Mouse (Mus musculus): ENCODE measurements around the gene Vac14. TPM values are rescaled to one million over a fixed set of nuclear protein-coding genes. Genes with fewer than 3 reads are reported as not detected.
"Not testable (repeated sequence)": the region's sequence is repeated elsewhere in the genome, so short reads cannot be mapped to it uniquely, and the experiment has no call there.

Vac14 gene
- polyA plus RNA-seq, 1 experiment = 26.8 TPM

- Histone ChIP-seq H3K27ac (ENCODE audit: insufficient read depth, low read depth, low read length) (no peak overlapping the region), H3K36me3 (ENCODE audit: control insufficient read depth, insufficient read depth, low read length) (peaks cover 11% of the 10 kb centered on the region; the same call in 1 of the 2 replicates), H3K4me1 (ENCODE audit: control insufficient read depth, insufficient read depth, insufficient read length, low read length) (no peaks in the 10 kb centered on the region), H3K4me3 (ENCODE audit: low read depth, low read length) (no peak overlapping the region), H3K27me3 (ENCODE audit: control insufficient read depth, insufficient read depth, low read length) (no peaks in the 10 kb centered on the region)
- 87% methylated on average over 2 of the region's 2 CpGs for WGBS
- no peak for TF ChIP-seq POLR2A (IDR thresholded peaks at IDR 0.05; ENCODE audit: low read depth, low read length)
- no peak for TF ChIP-seq CTCF (IDR thresholded peaks at IDR 0.05; ENCODE audit: extremely low read depth, insufficient read length, insufficient replicate concordance, low read depth, low read length)
Observed at GRCm38 (mm10) chr8:110657661-110658060, 39.3 kb downstream of the Vac14 start.

- H3K27ac ChIP-seq (ENCODE audit: insufficient read depth, low read depth, low read length) = no peak overlapping the region
- no peak overlapping the region for H3K4me3 ChIP-seq (ENCODE audit: low read depth, low read length)
- TF ChIP-seq POLR2A (IDR thresholded peaks at IDR 0.05; ENCODE audit: low read depth, low read length) (no peak), CTCF (IDR thresholded peaks at IDR 0.05; ENCODE audit: extremely low read depth, insufficient read length, insufficient replicate concordance, low read depth, low read length) (no peak)
- H3K4me1 ChIP-seq (ENCODE audit: control insufficient read depth, insufficient read depth, insufficient read length, low read length) = no peaks in the 10 kb centered on the region
- H3K36me3 ChIP-seq (ENCODE audit: control insufficient read depth, insufficient read depth, low read length) = peaks cover 9% of the 10 kb centered on the region; the same call in 1 of the 2 replicates
- H3K27me3 ChIP-seq (ENCODE audit: control insufficient read depth, insufficient read depth, low read length) = no peaks in the 10 kb centered on the region
Observed at GRCm38 (mm10) chr8:110660121-110660520, 41.7 kb downstream of the Vac14 start.

GRCm38 (mm10) chr8:110662545-110662944 lies 44.2 kb downstream of the Vac14 start:
- Histone ChIP-seq H3K27ac (ENCODE audit: insufficient read depth, low read depth, low read length) (no peak overlapping the region), H3K27me3 (ENCODE audit: control insufficient read depth, insufficient read depth, low read length) (no peaks in the 10 kb centered on the region), H3K4me1 (ENCODE audit: control insufficient read depth, insufficient read depth, insufficient read length, low read length) (no peaks in the 10 kb centered on the region), H3K36me3 (ENCODE audit: control insufficient read depth, insufficient read depth, low read length) (peaks cover 5% of the 10 kb centered on the region; the same call in 1 of the 2 replicates), H3K4me3 (ENCODE audit: low read depth, low read length) (no peak overlapping the region)
- 84% methylated on average over 5 of the region's 5 CpGs for WGBS
- TF ChIP-seq CTCF (IDR thresholded peaks at IDR 0.05; ENCODE audit: extremely low read depth, insufficient read length, insufficient replicate concordance, low read depth, low read length) (no peak), POLR2A (IDR thresholded peaks at IDR 0.05; ENCODE audit: low read depth, low read length) (no peak)

- no peaks in the 10 kb centered on the region for H3K4me1 ChIP-seq (ENCODE audit: control insufficient read depth, insufficient read depth, insufficient read length, low read length)
- 89% methylated on average over 6 of the region's 6 CpGs for WGBS
- TF ChIP-seq POLR2A (IDR thresholded peaks at IDR 0.05; ENCODE audit: low read depth, low read length) = no peak
- TF ChIP-seq CTCF (IDR thresholded peaks at IDR 0.05; ENCODE audit: extremely low read depth, insufficient read length, insufficient replicate concordance, low read depth, low read length) = no peak
- H3K27me3 ChIP-seq (ENCODE audit: control insufficient read depth, insufficient read depth, low read length) = no peaks in the 10 kb centered on the region
- H3K4me3 ChIP-seq (ENCODE audit: low read depth, low read length) = no peak overlapping the region
- no peak overlapping the region for H3K27ac ChIP-seq (ENCODE audit: insufficient read depth, low read depth, low read length)
- peaks cover 4% of the 10 kb centered on the region; the same call in 1 of the 2 replicates for H3K36me3 ChIP-seq (ENCODE audit: control insufficient read depth, insufficient read depth, low read length)
Observed at GRCm38 (mm10) chr8:110663015-110663742, 44.8 kb downstream of the Vac14 start.

- peaks cover 4% of the 10 kb centered on the region; the same call in 1 of the 2 replicates for H3K36me3 ChIP-seq (ENCODE audit: control insufficient read depth, insufficient read depth, low read length)
- no peaks in the 10 kb centered on the region for H3K4me1 ChIP-seq (ENCODE audit: control insufficient read depth, insufficient read depth, insufficient read length, low read length)
- H3K27ac ChIP-seq (ENCODE audit: insufficient read depth, low read depth, low read length) = no peak overlapping the region
- 81% methylated on average over 7 of the region's 7 CpGs for WGBS
- TF ChIP-seq POLR2A (IDR thresholded peaks at IDR 0.05; ENCODE audit: low read depth, low read length) (no peak), CTCF (IDR thresholded peaks at IDR 0.05; ENCODE audit: extremely low read depth, insufficient read length, insufficient replicate concordance, low read depth, low read length) (no peak)
- no peaks in the 10 kb centered on the region for H3K27me3 ChIP-seq (ENCODE audit: control insufficient read depth, insufficient read depth, low read length)
- H3K4me3 ChIP-seq (ENCODE audit: low read depth, low read length) = no peak overlapping the region
Observed at GRCm38 (mm10) chr8:110664202-110664896, 46.0 kb downstream of the Vac14 start.

- TF ChIP-seq CTCF (IDR thresholded peaks at IDR 0.05; ENCODE audit: extremely low read depth, insufficient read length, insufficient replicate concordance, low read depth, low read length) (no peak), POLR2A (IDR thresholded peaks at IDR 0.05; ENCODE audit: low read depth, low read length) (no peak)
- 93% methylated on average over 3 of the region's 3 CpGs for WGBS
- Histone ChIP-seq H3K27me3 (ENCODE audit: control insufficient read depth, insufficient read depth, low read length) (no peaks in the 10 kb centered on the region), H3K36me3 (ENCODE audit: control insufficient read depth, insufficient read depth, low read length) (peaks cover 4% of the 10 kb centered on the region; the same call in 1 of the 2 replicates), H3K27ac (ENCODE audit: insufficient read depth, low read depth, low read length) (no peak overlapping the region), H3K4me1 (ENCODE audit: control insufficient read depth, insufficient read depth, insufficient read length, low read length) (no peaks in the 10 kb centered on the region), H3K4me3 (ENCODE audit: low read depth, low read length) (no peak overlapping the region)
Observed at GRCm38 (mm10) chr8:110665000-110665399, 46.6 kb downstream of the Vac14 start.

- WGBS = 58% methylated on average over 8 of the region's 8 CpGs
Observed at GRCm38 (mm10) chr8:110667590-110668177, 49.3 kb downstream of the Vac14 start.

More at GRCm38 (mm10) chr8:110667590-110668177, 49.3 kb downstream of the Vac14 start:
- not testable (repeated sequence) for H3K4me1 ChIP-seq (ENCODE audit: control insufficient read depth, insufficient read depth, insufficient read length, low read length); H3K27ac ChIP-seq (ENCODE audit: insufficient read depth, low read depth, low read length); H3K4me3 ChIP-seq (ENCODE audit: low read depth, low read length); H3K27me3 ChIP-seq (ENCODE audit: control insufficient read depth, insufficient read depth, low read length)
- H3K36me3 ChIP-seq (ENCODE audit: control insufficient read depth, insufficient read depth, low read length) = peaks cover 14% of the 10 kb centered on the region; the same call in 1 of the 2 replicates

All from small intestine, adult 2 months (tissue).